ENCODE assay signal across 14 mouse cellular contexts in genomic region chr14:103488659-103489058, GRCm38 (mm10). TPM values are rescaled to one million over a fixed set of nuclear protein-coding genes. Genes with fewer than 3 reads are reported as not detected.
DNase-seq lines count a peak whose midpoint lies in the region; ATAC-seq and TF ChIP-seq lines count a peak whose summit lies in the region.
"Had no signal": no experiment of that assay in that cellular context is flagged by ENCODE, and none has a peak within 500 bp of the region (broad histone marks: within the 10 kb centered on the region; RNA-seq: fewer than 3 reads in every experiment).

No protein-coding gene starts in this region.

- no peaks in the 10 kb centered on the region for H3K9me3 ChIP-seq in kidney, postnatal 0 days (replicated peaks; ENCODE audit: low read length)
- H3K9me3 ChIP-seq: hindbrain, embryonic 15.5 days had no signal

- no peaks in the 10 kb centered on the region for H3K27me3 ChIP-seq in cerebellum, adult 2 months (ENCODE audit: control insufficient read depth, insufficient read depth, low read length)
- H3K27me3 ChIP-seq in kidney, postnatal 0 days (ENCODE audit: insufficient read depth, low read length) = no peaks in the 10 kb centered on the region
- H3K27me3 ChIP-seq: hindbrain, embryonic 15.5 days; limb, embryonic 12.5 days had no signal

- no peak for TF ChIP-seq POLR2A in cerebellum, adult 2 months (IDR thresholded peaks at IDR 0.05; ENCODE audit: borderline replicate concordance, insufficient read depth, low read length)

- peak; percentile 2; the same call in 1 of the 2 replicates for TF ChIP-seq CTCF in cerebellum, adult 2 months (IDR thresholded peaks at IDR 0.05; ENCODE audit: borderline replicate concordance, insufficient read depth, low read depth, low read length)
- peak; percentile 53; the same call in 1 of the 2 replicates for TF ChIP-seq CTCF in kidney, postnatal 0 days (IDR thresholded peaks at IDR 0.05; ENCODE audit: low read depth)

- WGBS in cerebellum, adult 2 months = 56% methylated on average over 3 of the region's 3 CpGs
- WGBS in kidney, postnatal 0 days = 63% methylated on average over 3 of the region's 3 CpGs

- no peak overlapping the region for H3K4me2 ChIP-seq in kidney, postnatal 0 days (ENCODE audit: low read length)
- H3K4me2 ChIP-seq: hindbrain, embryonic 15.5 days; limb, embryonic 12.5 days had no signal

- no peak for DNase-seq in cerebellum, adult 2 months
- DNase-seq in cerebellum, adult 9-11 months = no peak
- peak; percentile 41 for DNase-seq in kidney, postnatal 0 days (ENCODE audit: low spot score)
- no peak for DNase-seq in kidney, postnatal 10 days
- DNase-seq in CD4-positive, CD25-positive, alpha-beta regulatory T cell, adult 2 months (ENCODE audit: low read depth, low spot score) = peak; percentile 29
- DNase-seq in urinary bladder, postnatal 25 days (ENCODE audit: low spot score) = no peak
- no peak for DNase-seq in gastrocnemius, adult 18-20 months (ENCODE audit: low spot score)
- DNase-seq: embryo, embryonic 11 days; gastrocnemius, postnatal 36 days; lung, postnatal 4 days; thymus, postnatal 36 days had no signal

- H3K27ac ChIP-seq in cerebellum, adult 2 months (ENCODE audit: insufficient read depth, low read length) = no peak overlapping the region
- H3K27ac ChIP-seq in kidney, postnatal 0 days = no peak overlapping the region
- H3K27ac ChIP-seq: hindbrain, embryonic 15.5 days; limb, embryonic 12.5 days had no signal

- H3K36me3 ChIP-seq in kidney, postnatal 0 days (ENCODE audit: insufficient read depth, low read length) = no peaks in the 10 kb centered on the region
- H3K36me3 ChIP-seq: hindbrain, embryonic 15.5 days; limb, embryonic 12.5 days had no signal

- H3K9ac ChIP-seq in kidney, postnatal 0 days (ENCODE audit: low read depth, low read length) = no peak overlapping the region
- H3K9ac ChIP-seq: hindbrain, embryonic 15.5 days; limb, embryonic 12.5 days had no signal

- no peak for ATAC-seq in kidney, postnatal 0 days (replicated peaks; ENCODE audit: low FRiP score, low read depth)
- peak; percentile 35 for ATAC-seq in inflammation-experienced regulatory T-cells, adult 6 months

- H3K4me3 ChIP-seq in cerebellum, adult 2 months (replicated peaks; ENCODE audit: insufficient read depth, low read depth, low read length) = no peak overlapping the region
- H3K4me3 ChIP-seq in kidney, postnatal 0 days (replicated peaks; ENCODE audit: low read depth, low read length) = no peak overlapping the region
- H3K4me3 ChIP-seq: hindbrain, embryonic 15.5 days; limb, embryonic 12.5 days had no signal

- no peaks in the 10 kb centered on the region for H3K4me1 ChIP-seq in cerebellum, adult 2 months (ENCODE audit: control insufficient read depth, insufficient read depth, low read length)
- no peaks in the 10 kb centered on the region for H3K4me1 ChIP-seq in kidney, postnatal 0 days (replicated peaks; ENCODE audit: insufficient read depth, low read length)
- H3K4me1 ChIP-seq: hindbrain, embryonic 15.5 days; limb, embryonic 12.5 days had no signal

RNA-seq across cellular contexts. Expression of gene Scel, which starts 24.5 kb away (rescaled TPM):
- polyA plus RNA-seq in cerebellum, adult 2 months (2012; rRNA removed) = 0.87 and 0.98 TPM in 2 replicates
- 4.0 and 4.1 TPM in 2 replicates for polyA plus RNA-seq in kidney, postnatal 0 days (2015; fragmentation: Nextera tagmentation; extraction: Ambion mirVana)
- polyA plus RNA-seq in inflammation-experienced regulatory T-cells, adult 6 months (2017; shearing (Covaris generic)) = under 1 TPM in 2 of 3 experiments, not detected in 1; 0.23 to 0.24 TPM
- total RNA-seq in gastrocnemius, adult 18-20 months (2021) = under 1 TPM; 0.18 to 0.38 TPM

Comparison
In these comparisons a context has a peak if more than half of its experiments do, and no peak if none do; other contexts are left out.
1. DNase-seq: peak in kidney, postnatal 0 days (single experiment) and CD4-positive, CD25-positive, alpha-beta regulatory T cell, adult 2 months (single experiment); none in cerebellum, adult 2 months (0 of 2), cerebellum, adult 9-11 months (single experiment), kidney, postnatal 10 days (single experiment), urinary bladder, postnatal 25 days (single experiment) and gastrocnemius, adult 18-20 months (single experiment).